Mouse (Mus musculus) left cerebral cortex, postnatal 36 days (tissue): ENCODE data around the gene Car1. TPM values are rescaled to one million over a fixed set of nuclear protein-coding genes. Genes with fewer than 3 reads are reported as not detected.
"Not testable (repeated sequence)": the region's sequence is repeated elsewhere in the genome, so short reads cannot be mapped to it uniquely, and the experiment has no call there.

ENCODE experiments used
- DNase-seq, 2 experiments: peaks; one replicate each; pipeline ENCODE4 v3.0.0; 2021 to 2022; ENCODE audit warnings: low spot score in 2 of 2, mixed read lengths in 1 of 2
- intact Hi-C: fragments of 180-260 bp; cut with DNase I; formaldehyde crosslinking; loops from one replicate; pipeline ENCODE4 v1.15.1; 2025
- total RNA-seq, 2 experiments: library from RNA; stranded (reverse); gene quantifications; 2 replicates each; pipeline ENCODE4 v1.2.3; 2021

Car1 gene
- total RNA-seq, 2 experiments from 2014 or later: 0.27 TPM; not detected in 1

DNA sequence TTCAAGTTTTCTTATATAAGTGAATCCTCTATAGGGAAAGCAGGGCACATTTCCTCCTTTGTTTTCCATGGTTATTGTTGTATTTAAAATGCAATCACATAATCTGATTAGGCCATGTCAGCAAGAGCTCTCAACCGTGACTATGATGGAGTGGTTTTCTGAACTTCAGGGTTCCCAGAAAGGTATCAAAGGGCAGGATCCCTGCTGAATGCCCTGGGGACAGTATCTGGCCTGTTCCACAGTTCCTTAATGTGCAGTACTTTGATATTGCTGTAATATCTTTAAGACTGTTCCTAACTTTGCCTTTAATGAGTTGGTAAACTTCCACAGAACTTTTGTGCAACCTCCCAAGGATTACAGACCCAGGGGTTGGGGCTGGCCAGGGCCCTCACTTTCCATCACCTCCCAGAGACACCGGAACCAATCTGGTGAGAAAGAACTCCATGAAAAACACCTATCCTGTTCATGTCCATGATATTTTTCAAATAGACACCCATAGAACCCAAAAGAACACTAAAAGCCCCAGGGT, 21.6 kb downstream of the Car1 start:
- no peak for DNase-seq
- intact Hi-C loops: no loop called here

GRCm38 (mm10) chr3:14785353-14785752, 22.8 kb downstream of the Car1 start:
- DNase-seq: no peak
- intact Hi-C loops: no loop called here

DNA sequence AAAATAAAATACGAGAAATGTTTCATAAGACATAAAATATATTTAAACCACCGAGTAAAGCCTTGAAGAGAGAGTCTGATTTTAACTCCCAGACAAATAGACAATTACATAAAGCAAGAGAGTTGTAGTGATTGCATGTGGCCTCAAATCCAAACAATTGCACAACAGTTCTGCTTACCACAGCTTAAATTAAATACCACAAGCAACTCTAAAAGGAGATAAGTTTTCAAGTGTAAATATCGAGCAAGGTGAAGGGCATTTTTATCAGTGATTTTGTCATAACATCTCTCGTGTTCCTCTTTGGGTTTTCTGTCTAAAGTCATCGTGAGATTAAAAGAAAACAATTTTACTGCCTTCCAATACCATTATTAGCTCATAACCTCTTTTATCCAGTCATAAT, 25.0 kb downstream of the Car1 start:
- intact Hi-C loops, DNase-seq: not testable (repeated sequence)

DNA sequence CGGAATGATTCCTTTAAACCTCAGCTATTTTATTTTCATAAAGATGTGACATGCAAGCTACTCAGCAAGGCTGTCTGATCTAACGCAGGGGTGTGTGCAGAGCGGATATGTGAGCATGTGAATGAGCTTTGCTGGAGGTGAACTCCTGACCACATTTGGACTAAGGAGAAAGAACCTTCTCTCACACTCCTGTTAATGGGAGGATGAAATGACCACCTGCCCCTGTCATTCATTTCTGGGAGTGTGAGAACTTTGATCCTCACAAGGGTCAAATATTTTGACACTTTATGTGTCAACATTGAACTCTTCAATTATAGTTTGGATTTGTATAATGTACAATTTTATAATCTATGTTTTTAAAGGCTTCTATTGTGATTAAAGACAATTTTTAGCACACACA, 25.8 kb downstream of the Car1 start:
- intact Hi-C loops, DNase-seq: not testable (repeated sequence)

DNA sequence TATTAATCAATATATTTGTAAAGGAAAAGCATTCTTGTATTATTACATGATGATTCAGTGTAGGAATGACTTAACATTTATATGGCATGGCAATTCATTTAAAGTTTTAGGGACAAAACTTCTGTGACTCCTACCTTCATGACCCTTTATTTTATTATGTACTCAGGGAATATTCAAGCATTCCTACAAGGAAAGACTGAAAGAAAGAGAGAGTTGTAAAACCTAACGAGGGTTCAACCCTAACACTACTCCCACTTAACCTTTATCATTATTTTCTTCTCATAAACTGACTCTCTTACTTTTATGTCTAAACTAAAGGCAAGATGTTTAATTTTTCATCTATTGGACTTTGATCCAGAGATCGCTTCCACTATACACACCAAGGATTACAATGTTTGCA, 28.0 kb downstream of the Car1 start:
- intact Hi-C loops: no loop called here
- no peak for DNase-seq

- intact Hi-C loops, DNase-seq: not testable (repeated sequence)
Observed at GRCm38 (mm10) chr3:14776497-14777162, 31.5 kb downstream of the Car1 start.

DNA sequence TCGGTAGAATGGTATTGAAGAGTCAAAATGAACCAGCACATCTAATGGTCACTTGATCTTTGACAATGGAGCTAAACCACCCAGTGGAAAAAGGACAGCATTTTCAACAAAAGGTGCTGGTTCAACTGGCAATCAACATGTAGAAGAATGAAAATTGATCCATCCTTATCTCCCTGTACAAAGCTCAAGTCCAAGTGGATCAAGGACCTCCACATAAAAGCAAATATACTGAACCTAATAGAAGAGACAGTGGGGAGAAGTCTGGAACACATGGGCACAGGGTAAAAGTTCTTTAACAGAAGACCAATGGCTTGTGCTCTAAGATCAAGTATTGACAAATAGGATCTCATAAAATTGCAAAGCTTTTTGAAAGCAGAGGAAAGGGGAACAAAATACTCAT, 33.6 kb downstream of the Car1 start:
- intact Hi-C loops: loop anchor here (5.0 kb wide), 1 partner anchor 47 kb away; no protein-coding TSS in a partner anchor
- not testable (repeated sequence) for DNase-seq

DNA sequence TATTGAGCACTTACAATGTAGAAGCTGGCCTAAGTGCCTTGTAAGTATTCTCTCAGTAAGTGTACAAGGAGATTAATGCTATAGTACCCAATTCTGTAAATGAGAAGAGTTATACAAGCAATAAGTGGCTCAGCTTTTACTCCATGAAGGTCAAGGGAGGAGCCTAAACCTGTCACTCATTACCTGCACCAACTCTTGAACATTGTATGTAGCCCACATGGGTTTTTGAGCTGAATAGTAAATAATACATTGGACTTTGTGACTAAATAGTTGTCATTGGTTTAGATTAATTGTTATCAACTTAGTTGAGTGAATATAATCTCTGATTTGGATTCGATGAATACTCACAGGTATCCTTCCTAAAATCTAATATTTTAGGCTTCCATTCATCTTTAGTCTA, 35.7 kb downstream of the Car1 start:
- not testable (repeated sequence) for DNase-seq
- intact Hi-C loops: loop anchor here (5.0 kb wide), 1 partner anchor 45 kb away; no protein-coding TSS in a partner anchor

DNA sequence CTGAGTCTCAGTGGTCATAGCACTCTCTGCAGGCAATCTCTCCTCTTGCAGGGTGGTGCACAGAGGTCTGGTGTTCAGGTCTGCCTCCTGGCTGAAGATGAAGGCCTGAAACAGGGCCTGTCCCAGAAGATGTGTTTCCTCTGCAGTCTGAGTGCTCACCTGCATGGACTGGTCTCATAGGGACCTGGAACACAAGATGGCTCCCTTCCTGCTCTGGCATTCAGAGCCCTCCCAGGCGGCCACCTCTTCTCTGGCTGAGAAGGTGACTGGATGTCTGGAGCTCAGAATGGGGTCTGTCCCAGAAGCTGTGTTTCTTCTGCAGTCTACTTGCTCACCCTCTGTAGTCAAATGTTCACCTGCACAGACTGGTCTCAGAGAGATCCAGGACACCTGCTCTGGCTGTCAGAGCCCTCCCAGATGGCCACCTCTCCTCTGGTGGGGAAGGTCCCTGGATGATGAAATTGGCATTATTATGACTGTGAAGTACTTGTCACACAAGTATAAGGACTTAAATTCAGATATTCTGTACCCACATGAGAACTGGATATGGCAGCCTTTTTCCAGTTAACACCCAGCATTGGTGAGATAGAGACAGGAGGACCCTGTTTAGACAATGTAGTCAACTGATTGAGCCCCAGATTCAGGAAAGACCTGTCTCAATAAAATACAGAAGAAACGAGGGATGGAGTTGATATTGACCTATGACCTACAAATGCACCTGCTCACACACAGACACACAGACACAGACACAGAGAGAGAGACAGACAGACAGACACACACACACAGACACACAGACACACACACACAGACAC, 43.2 kb downstream of the Car1 start:
- intact Hi-C loops: no loop called here
- no peak for DNase-seq

GRCm38 (mm10) chr3:14755716-14756115, 52.5 kb downstream of the Car1 start:
- DNase-seq: no peak
- intact Hi-C loops: no loop called here

GRCm38 (mm10) chr3:14746041-14746440, 62.1 kb downstream of the Car1 start:
- intact Hi-C loops: no loop called here

GRCm38 (mm10) chr3:14738261-14738660, 69.9 kb downstream of the Car1 start:
- DNase-seq: no peak
- intact Hi-C loops: no loop called here

More at GRCm38 (mm10) chr3:14746041-14746440, 62.1 kb downstream of the Car1 start:
- DNase-seq: no peak

DNA sequence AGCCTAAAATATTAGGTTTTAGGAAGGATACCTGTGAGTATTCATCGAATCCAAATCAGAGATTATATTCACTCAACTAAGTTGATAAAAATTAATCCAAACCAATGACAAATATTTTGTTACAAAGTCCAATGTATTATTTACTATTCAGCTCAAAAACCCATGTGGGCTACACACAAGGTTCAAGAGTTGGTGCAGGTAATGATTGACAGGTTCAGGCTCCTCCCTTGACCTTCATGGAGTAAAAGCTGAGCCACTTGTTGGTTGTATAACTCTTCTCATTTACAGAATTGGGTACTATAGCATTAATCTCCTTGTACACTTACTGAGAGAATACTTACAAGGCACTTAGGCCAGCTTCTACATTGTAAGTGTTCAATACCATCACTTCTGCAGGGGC, 80.7 kb downstream of the Car1 start:
- not testable (repeated sequence) for DNase-seq
- intact Hi-C loops: loop anchor here (5.0 kb wide), 1 partner anchor 45 kb away; no protein-coding TSS in a partner anchor

DNA sequence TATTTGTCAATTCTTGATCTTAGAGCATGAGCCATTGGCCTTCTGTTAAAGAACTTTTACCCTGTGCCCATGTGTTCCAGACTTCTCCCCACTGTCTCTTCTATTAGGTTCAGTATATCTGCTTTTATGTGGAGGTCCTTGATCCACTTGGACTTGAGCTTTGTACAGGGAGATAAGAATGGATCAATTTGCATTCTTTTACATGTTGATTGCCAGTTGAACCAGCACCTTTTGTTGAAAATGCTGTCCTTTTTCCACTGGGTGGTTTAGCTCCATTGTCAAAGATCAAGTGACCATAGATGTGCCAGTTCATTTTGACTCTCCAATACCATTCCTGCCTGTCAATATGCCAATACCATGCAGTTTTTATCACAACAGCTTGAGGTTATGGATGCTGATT, 82.7 kb downstream of the Car1 start:
- DNase-seq: not testable (repeated sequence)
- intact Hi-C loops: loop anchor here (5.0 kb wide), 1 partner anchor 47 kb away; no protein-coding TSS in a partner anchor

Other genes starting within 250 kb of the Car1 start
- gene 1810022K09Rik, start 197.1 kb downstream of the Car1 start, total RNA-seq: 10 to 100 TPM; 76.4 to 84.5 TPM
- under 1 TPM; 0.62 to 0.72 TPM for gene Car13, start 166.6 kb downstream of the Car1 start, total RNA-seq
- 1 to 10 TPM; 1.3 to 1.7 TPM for gene Car3, start 55.1 kb upstream of the Car1 start, total RNA-seq
- 100 to 1,000 TPM; 109 to 113 TPM for gene Car2, start 77.9 kb upstream of the Car1 start, total RNA-seq